Mouse (Mus musculus): Measurements from ENCODE around the gene H2-Oa. TPM values are rescaled to one million over a fixed set of nuclear protein-coding genes. Genes with fewer than 3 reads are reported as not detected.

H2-Oa gene
- polyA plus RNA-seq, 1 experiment from 2014 or later: 0.22 TPM

GRCm38 (mm10) chr17:34118113-34118872 is 26.2 kb downstream of the H2-Oa start:
- under 1% methylated on average over 60 of the region's 67 CpGs for WGBS
- peaks cover 13% of the 10 kb centered on the region for H3K4me1 ChIP-seq (ENCODE audit: control insufficient read depth, insufficient read depth, low read length)
- peaks cover 54% of the 10 kb centered on the region for H3K36me3 ChIP-seq (ENCODE audit: control insufficient read depth, insufficient read depth, low read length)
- no peak for ATAC-seq
- peak; percentile 62 for DNase-seq (ENCODE audit: low spot score)
- H3K9ac ChIP-seq (ENCODE audit: low read length): peak overlapping the region; percentile 95
- H3K4me3 ChIP-seq (ENCODE audit: low read depth, low read length): peak overlapping the region; percentile 99
- no peaks in the 10 kb centered on the region for H3K9me3 ChIP-seq (replicated peaks; ENCODE audit: control insufficient read depth, low read length)
- H3K27ac ChIP-seq (ENCODE audit: low read depth, low read length): peak overlapping the region; percentile 100
- no peaks in the 10 kb centered on the region for H3K27me3 ChIP-seq (replicated peaks; ENCODE audit: control insufficient read depth, insufficient read depth, low read length)
- peak overlapping the region; percentile 98 for H3K4me2 ChIP-seq (ENCODE audit: low read length)

DNA sequence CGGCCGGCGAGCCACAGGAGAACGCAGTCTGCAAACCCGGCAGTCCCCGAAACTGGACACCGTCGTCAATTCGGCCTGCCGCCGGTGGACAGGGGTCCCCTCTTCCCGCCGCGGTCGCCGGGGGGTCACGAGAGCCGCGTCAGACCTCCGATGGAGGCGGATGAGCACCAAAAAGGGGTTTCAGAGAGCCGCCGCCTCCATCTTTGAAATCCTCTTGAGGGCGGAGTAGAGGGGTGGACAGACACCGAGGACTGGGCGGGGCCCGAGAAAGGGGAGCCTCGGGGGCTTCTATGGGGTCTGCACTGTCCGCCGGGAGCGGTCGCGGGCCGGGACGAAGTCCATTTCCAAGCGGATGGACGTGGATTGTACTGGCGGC is 26.7 kb downstream of the H2-Oa start:
- Histone ChIP-seq H3K9ac (ENCODE audit: low read length) (peak overlapping the region; percentile 95), H3K27ac (ENCODE audit: low read depth, low read length) (peak overlapping the region; percentile 100), H3K36me3 (ENCODE audit: control insufficient read depth, insufficient read depth, low read length) (peaks cover 48% of the 10 kb centered on the region), H3K9me3 (replicated peaks; ENCODE audit: control insufficient read depth, low read length) (no peaks in the 10 kb centered on the region), H3K4me3 (ENCODE audit: low read depth, low read length) (peak overlapping the region; percentile 99), H3K4me2 (ENCODE audit: low read length) (peak overlapping the region; percentile 98), H3K27me3 (replicated peaks; ENCODE audit: control insufficient read depth, insufficient read depth, low read length) (no peaks in the 10 kb centered on the region), H3K4me1 (ENCODE audit: control insufficient read depth, insufficient read depth, low read length) (peaks cover 19% of the 10 kb centered on the region)
- WGBS: under 1% methylated on average over 38 of the region's 38 CpGs
- DNase-seq (ENCODE audit: low spot score) (no peak), ATAC-seq (no peak)

- Histone ChIP-seq H3K4me2 (ENCODE audit: low read length) (peak within 1 kb of the TSS; percentile 98), H3K9ac (ENCODE audit: low read length) (peak within 1 kb of the TSS; percentile 98), H3K4me3 (ENCODE audit: low read depth, low read length) (peak within 1 kb of the TSS; percentile 99), H3K27ac (ENCODE audit: low read depth, low read length) (peak within 1 kb of the TSS; percentile 100), H3K4me1 (ENCODE audit: control insufficient read depth, insufficient read depth, low read length) (peaks cover 20% of the 10 kb centered on the region), H3K36me3 (ENCODE audit: control insufficient read depth, insufficient read depth, low read length) (peaks cover 41% of the 10 kb centered on the region), H3K9me3 (replicated peaks; ENCODE audit: control insufficient read depth, low read length) (no peaks in the 10 kb centered on the region), H3K27me3 (replicated peaks; ENCODE audit: control insufficient read depth, insufficient read depth, low read length) (no peaks in the 10 kb centered on the region)
- peak; percentile 100 for DNase-seq (ENCODE audit: low spot score)
- WGBS: under 1% methylated on average over 89 of the region's 96 CpGs
- ATAC-seq: peak; percentile 79
Observed at GRCm38 (mm10) chr17:34119249-34120179, 27.4 kb downstream of the H2-Oa start, which contains the start of gene H2-DMa. TSS of gene H2-DMa (plus strand) at chr17:34119541.

- 0% methylated on average over 33 of the region's 42 CpGs for WGBS
- no peaks in the 10 kb centered on the region for H3K27me3 ChIP-seq (replicated peaks; ENCODE audit: control insufficient read depth, insufficient read depth, low read length)
- peak overlapping the region; percentile 100 for H3K27ac ChIP-seq (ENCODE audit: low read depth, low read length)
- DNase-seq (ENCODE audit: low spot score) (peak; percentile 89), ATAC-seq (no peak; the same call in 1 of the 2 replicates)
- H3K4me1 ChIP-seq (ENCODE audit: control insufficient read depth, insufficient read depth, low read length): peaks cover 22% of the 10 kb centered on the region
- H3K36me3 ChIP-seq (ENCODE audit: control insufficient read depth, insufficient read depth, low read length): peaks cover 34% of the 10 kb centered on the region
- H3K9ac ChIP-seq (ENCODE audit: low read length): peak overlapping the region; percentile 98
- H3K9me3 ChIP-seq (replicated peaks; ENCODE audit: control insufficient read depth, low read length): no peaks in the 10 kb centered on the region
- peak overlapping the region; percentile 99 for H3K4me3 ChIP-seq (ENCODE audit: low read depth, low read length)
- H3K4me2 ChIP-seq (ENCODE audit: low read length): peak overlapping the region; percentile 94
Observed at GRCm38 (mm10) chr17:34120180-34120723, 28.1 kb downstream of the H2-Oa start.

- Histone ChIP-seq H3K4me1 (ENCODE audit: control insufficient read depth, insufficient read depth, low read length) (peaks cover 22% of the 10 kb centered on the region), H3K9me3 (replicated peaks; ENCODE audit: control insufficient read depth, low read length) (no peaks in the 10 kb centered on the region), H3K4me2 (ENCODE audit: low read length) (peak overlapping the region; percentile 94), H3K9ac (ENCODE audit: low read length) (peak overlapping the region; percentile 98), H3K4me3 (ENCODE audit: low read depth, low read length) (peak overlapping the region; percentile 99), H3K27me3 (replicated peaks; ENCODE audit: control insufficient read depth, insufficient read depth, low read length) (no peaks in the 10 kb centered on the region), H3K27ac (ENCODE audit: low read depth, low read length) (peak overlapping the region; percentile 100), H3K36me3 (ENCODE audit: control insufficient read depth, insufficient read depth, low read length) (peaks cover 29% of the 10 kb centered on the region)
- ATAC-seq (peak; percentile 2), DNase-seq (ENCODE audit: low spot score) (no peak)
- WGBS: under 1% methylated on average over 30 of the region's 31 CpGs
Observed at GRCm38 (mm10) chr17:34120814-34121171, 28.7 kb downstream of the H2-Oa start.

DNA sequence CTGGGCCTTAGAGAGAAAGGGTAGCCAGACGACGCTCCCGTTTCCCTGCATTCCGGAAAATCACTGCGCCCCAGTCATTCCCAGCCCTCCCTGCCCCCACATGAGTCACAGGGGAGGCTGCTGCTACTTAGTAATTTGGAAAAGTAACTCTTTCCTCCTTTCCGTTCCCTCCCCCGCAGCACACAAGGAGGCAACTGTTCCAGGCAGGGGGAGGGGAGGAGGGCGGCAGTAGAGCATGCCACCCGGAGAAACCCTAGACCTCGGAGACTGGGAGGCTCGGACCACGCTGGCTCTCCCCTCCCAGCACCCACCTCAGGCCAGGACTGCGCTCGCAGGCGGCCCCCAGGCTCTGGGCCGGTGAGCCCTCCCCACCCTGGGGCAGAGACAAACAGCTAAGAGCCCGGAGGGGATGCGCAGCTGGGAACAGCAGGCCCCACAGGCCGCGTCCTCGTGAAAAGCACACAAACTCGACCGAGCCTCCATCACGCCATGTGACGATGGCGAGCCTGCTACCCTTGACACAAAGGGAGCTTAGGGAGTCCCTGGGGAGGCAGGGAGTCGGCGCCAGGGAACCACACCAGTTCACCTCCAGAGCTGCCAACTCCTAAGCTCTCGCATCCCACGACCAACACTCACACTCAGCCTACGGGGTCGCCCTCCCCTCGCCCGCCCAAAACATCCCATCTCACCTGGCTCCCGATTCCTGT is 29.2 kb downstream of the H2-Oa start:
- ATAC-seq (peak; percentile 6), DNase-seq (ENCODE audit: low spot score) (peak; percentile 86)
- Histone ChIP-seq H3K4me3 (ENCODE audit: low read depth, low read length) (peak overlapping the region; percentile 99), H3K9ac (ENCODE audit: low read length) (peak overlapping the region; percentile 98), H3K4me2 (ENCODE audit: low read length) (peak overlapping the region; percentile 94), H3K4me1 (ENCODE audit: control insufficient read depth, insufficient read depth, low read length) (peaks cover 21% of the 10 kb centered on the region), H3K36me3 (ENCODE audit: control insufficient read depth, insufficient read depth, low read length) (peaks cover 24% of the 10 kb centered on the region), H3K27ac (ENCODE audit: low read depth, low read length) (peak overlapping the region; percentile 100), H3K27me3 (replicated peaks; ENCODE audit: control insufficient read depth, insufficient read depth, low read length) (no peaks in the 10 kb centered on the region), H3K9me3 (replicated peaks; ENCODE audit: control insufficient read depth, low read length) (no peaks in the 10 kb centered on the region)
- WGBS: under 1% methylated on average over 31 of the region's 35 CpGs

DNA sequence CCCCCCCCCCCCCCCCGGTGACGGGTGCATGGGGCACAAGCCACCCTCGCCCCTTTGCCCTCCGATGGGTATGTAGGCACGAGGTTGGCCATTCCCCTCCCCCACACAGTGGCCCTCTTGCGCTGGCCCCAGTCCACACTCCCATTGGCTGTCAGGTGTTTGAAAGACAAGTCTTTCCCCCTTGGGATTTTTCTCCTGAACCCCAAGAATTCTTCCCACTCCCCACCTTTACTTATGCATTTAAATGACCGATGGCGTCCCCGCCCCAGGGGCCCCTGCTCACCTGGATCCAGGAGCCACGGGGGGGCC is 29.7 kb downstream of the H2-Oa start:
- WGBS: 0% methylated on average over 9 of the region's 10 CpGs
- H3K4me2 ChIP-seq (ENCODE audit: low read length): peak overlapping the region; percentile 94
- peaks cover 19% of the 10 kb centered on the region for H3K36me3 ChIP-seq (ENCODE audit: control insufficient read depth, insufficient read depth, low read length)
- no peaks in the 10 kb centered on the region for H3K27me3 ChIP-seq (replicated peaks; ENCODE audit: control insufficient read depth, insufficient read depth, low read length)
- DNase-seq (ENCODE audit: low spot score) (peak; percentile 79), ATAC-seq (no peak)
- H3K9me3 ChIP-seq (replicated peaks; ENCODE audit: control insufficient read depth, low read length): no peaks in the 10 kb centered on the region
- peak overlapping the region; percentile 99 for H3K4me3 ChIP-seq (ENCODE audit: low read depth, low read length)
- peak overlapping the region; percentile 100 for H3K27ac ChIP-seq (ENCODE audit: low read depth, low read length)
- peak overlapping the region; percentile 98 for H3K9ac ChIP-seq (ENCODE audit: low read length)
- H3K4me1 ChIP-seq (ENCODE audit: control insufficient read depth, insufficient read depth, low read length): peaks cover 16% of the 10 kb centered on the region

- Histone ChIP-seq H3K4me1 (ENCODE audit: control insufficient read depth, insufficient read depth, low read length) (peaks cover 12% of the 10 kb centered on the region), H3K9ac (ENCODE audit: low read length) (peak within 1 kb of the TSS; percentile 98), H3K4me2 (ENCODE audit: low read length) (peak within 1 kb of the TSS; percentile 94), H3K4me3 (ENCODE audit: low read depth, low read length) (peak within 1 kb of the TSS; percentile 99), H3K9me3 (replicated peaks; ENCODE audit: control insufficient read depth, low read length) (no peaks in the 10 kb centered on the region), H3K36me3 (ENCODE audit: control insufficient read depth, insufficient read depth, low read length) (peaks cover 13% of the 10 kb centered on the region), H3K27ac (ENCODE audit: low read depth, low read length) (peak within 1 kb of the TSS; percentile 100), H3K27me3 (replicated peaks; ENCODE audit: control insufficient read depth, insufficient read depth, low read length) (no peaks in the 10 kb centered on the region)
- DNase-seq (ENCODE audit: low spot score) (peak; percentile 99), ATAC-seq (peak; percentile 53)
- under 1% methylated on average over 69 of the region's 75 CpGs for WGBS
Observed at GRCm38 (mm10) chr17:34122188-34122984, 30.2 kb downstream of the H2-Oa start, which contains the start of gene Brd2. TSS of gene Brd2 (minus strand) at chr17:34122634.

All from forebrain, embryonic 14.5 days (tissue).